Mouse (Mus musculus) neural tube, embryonic 14.5 days (tissue): ENCODE data around the gene Shank3. TPM values are rescaled to one million over a fixed set of nuclear protein-coding genes. Genes with fewer than 3 reads are reported as not detected.

Source experiments
- ATAC-seq: fragments of 200-750 bp; cut with Nextera tagmentation; 2 replicates; pipeline ENCODE4 v1.8.0; 2017; ENCODE audit warnings: low read depth, mild to moderate bottlenecking, moderate TSS enrichment, moderate library complexity
- H3K27ac ChIP-seq: fragments of 300-500 bp; sonication (generic); 2 replicates; pipeline ENCODE4 v1.5.1; 2014; ENCODE audit warnings: low read depth, mild to moderate bottlenecking, control low read depth, low read length, moderate library complexity, mixed read lengths
- H3K27me3 ChIP-seq: fragments of 300-500 bp; sonication (generic); 2 replicates; pipeline ENCODE4 v1.6.1; 2014; ENCODE audit warnings: low read length; ENCODE audit not compliant: control insufficient read depth, insufficient read depth
- H3K36me3 ChIP-seq: fragments of 300-500 bp; sonication (generic); 2 replicates; pipeline ENCODE4 v1.6.1; 2014; ENCODE audit warnings: low read length, mixed read lengths; ENCODE audit not compliant: control insufficient read depth, insufficient read depth
- H3K4me1 ChIP-seq: fragments of 300-500 bp; sonication (generic); 2 replicates; pipeline ENCODE4 v1.6.1; 2014; ENCODE audit warnings: low read length; ENCODE audit not compliant: control insufficient read depth, insufficient read depth
- H3K4me2 ChIP-seq: fragments of 300-500 bp; sonication (generic); 2 replicates; pipeline ENCODE4 v1.6.1; 2014; ENCODE audit warnings: mild to moderate bottlenecking, low read depth, low read length, control low read depth
- H3K4me3 ChIP-seq: fragments of 300-500 bp; sonication (generic); 2 replicates; pipeline ENCODE4 v1.5.1; 2014; ENCODE audit warnings: low read depth, low read length, control low read depth, mixed read lengths
- H3K9ac ChIP-seq: fragments of 300-500 bp; sonication (generic); replicated peaks from 2 replicates; pipeline ENCODE4 v1.6.1; 2014; ENCODE audit warnings: low read depth, mild to moderate bottlenecking, control low read depth, low read length, mixed read lengths
- H3K9me3 ChIP-seq: fragments of 300-500 bp; sonication (generic); 2 replicates; pipeline ENCODE4 v1.6.1; 2016; ENCODE audit warnings: low read length; ENCODE audit not compliant: control insufficient read depth
- WGBS: fragments of 180-500 bp; shearing (Covaris S2); extraction: QIAGEN DNeasy Blood & Tissue Kit; methylation state at CpG from one replicate; pipeline ENCODE4 v1.1.7; 2014; 5-methylcytosine and 5-hydroxymethylcytosine counted together
- polyA plus RNA-seq: library from polyadenylated mRNA; unstranded; fragments of >200 nt; fragmentation: Nextera tagmentation; extraction: Ambion mirVana; gene quantifications from 2 replicates; pipeline ENCODE4 v1.2.1, GENCODE M21; 2014

The Shank3 gene
- 7.4 and 10.1 TPM in 2 replicates for polyA plus RNA-seq

DNA sequence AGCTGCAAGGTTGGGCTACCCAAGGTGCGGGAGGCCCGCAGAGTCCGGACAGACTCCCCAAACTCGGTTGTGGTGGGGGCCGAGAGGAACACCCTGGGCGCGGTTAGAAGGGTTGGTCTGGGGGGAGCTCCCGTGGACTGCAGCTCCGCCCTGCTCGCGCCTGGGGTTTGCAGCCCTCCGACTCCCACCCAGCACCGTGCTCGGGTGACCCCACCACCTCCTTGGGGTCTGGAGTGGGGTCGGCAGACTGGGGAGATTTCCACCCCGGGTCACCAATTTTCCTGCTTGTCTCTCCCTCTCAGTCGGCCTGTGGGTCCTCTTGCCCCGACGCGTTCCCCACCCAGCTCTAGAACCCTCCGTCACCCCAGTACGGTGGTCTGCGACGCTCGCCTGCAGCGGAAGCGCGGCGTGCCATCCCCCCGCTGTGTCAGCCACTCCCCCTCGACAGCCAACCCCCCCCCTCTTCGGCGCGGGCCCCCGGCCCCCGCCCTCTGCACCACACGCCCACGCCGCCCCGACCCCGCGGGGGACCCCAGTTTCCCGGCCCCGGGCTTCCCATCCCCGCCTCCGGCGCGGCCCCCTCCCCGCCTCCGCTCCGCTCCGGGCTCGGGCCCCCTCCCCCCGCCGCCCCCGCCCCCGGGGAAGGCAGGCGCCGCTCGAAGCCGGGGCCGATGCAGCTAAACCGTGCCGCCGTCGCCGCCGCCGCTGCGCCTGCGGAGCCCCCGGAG is at the start of gene Shank3:
TSS of gene Shank3 (plus strand) at position 663 of the 728 bp plus-strand sequence.
- H3K27me3 ChIP-seq, result no peaks in the 10 kb centered on the region
- WGBS, result 0% methylated on average over 30 of the region's 72 CpGs
- peak within 1 kb of the TSS; percentile 82 for H3K27ac ChIP-seq
- ATAC-seq, result peak; percentile 41
- no peaks in the 10 kb centered on the region for H3K9me3 ChIP-seq
- peaks cover 10% of the 10 kb centered on the region; the same call in 1 of the 2 replicates for H3K36me3 ChIP-seq
- peaks cover 11% of the 10 kb centered on the region; the same call in 1 of the 2 replicates for H3K4me1 ChIP-seq
- H3K9ac ChIP-seq, result peak within 1 kb of the TSS; percentile 98
- H3K4me3 ChIP-seq, result peak within 1 kb of the TSS; percentile 71
- peak within 1 kb of the TSS; percentile 89 for H3K4me2 ChIP-seq

DNA sequence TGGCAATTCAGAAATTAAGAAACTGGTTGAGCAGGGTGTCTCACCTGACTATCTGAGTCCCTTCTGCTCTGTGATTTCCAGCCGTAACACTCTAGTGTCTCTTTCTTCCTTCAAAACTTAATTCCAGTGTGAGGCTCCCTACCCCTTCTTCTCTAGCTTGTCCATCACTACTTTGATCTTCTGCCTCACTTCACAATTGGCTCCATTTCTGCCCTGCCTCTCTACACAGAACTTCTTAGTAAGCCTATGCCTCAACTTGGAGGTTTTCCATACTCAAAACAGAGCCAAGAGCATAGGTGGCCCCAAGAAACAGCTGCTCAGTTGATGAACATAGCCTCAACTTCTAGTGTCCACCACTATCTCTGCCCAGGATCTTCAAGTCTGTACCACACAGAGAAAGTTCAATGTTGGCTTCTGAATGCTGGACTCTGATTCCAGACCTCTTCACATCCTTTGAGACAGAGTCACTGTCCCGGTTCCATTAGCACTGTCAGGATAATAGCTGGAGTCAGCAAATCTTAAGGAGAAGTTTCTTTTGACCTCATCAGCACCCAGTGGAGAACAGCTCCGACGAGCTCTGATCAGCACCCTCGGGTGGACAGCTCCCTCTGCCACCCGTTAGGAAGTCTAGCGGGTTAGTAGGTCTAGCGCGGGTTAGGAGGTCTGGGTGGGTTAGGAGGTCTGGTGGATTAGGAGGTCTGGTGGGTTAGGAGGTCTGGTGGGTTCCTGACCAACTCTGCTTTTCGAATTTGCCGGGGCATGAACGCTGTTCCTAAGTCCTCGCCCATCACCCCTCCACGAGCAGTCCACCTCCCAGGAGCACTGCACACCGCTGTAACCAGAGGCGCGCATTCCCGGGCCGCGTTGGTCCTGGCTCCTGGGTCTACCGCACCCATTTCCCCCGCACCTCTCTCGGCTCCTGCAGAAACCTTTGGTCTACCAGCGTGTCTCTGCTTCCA is 46.2 kb upstream of the Shank3 start:
- Histone ChIP-seq H3K4me1 (peaks cover 16% of the 10 kb centered on the region), H3K4me2 (peak overlapping the region; percentile 77), H3K36me3 (peaks cover 16% of the 10 kb centered on the region), H3K9ac (peak overlapping the region; percentile 86), H3K4me3 (peak overlapping the region; percentile 71), H3K27ac (peak overlapping the region; percentile 86), H3K9me3 (no peaks in the 10 kb centered on the region), H3K27me3 (peaks cover 4% of the 10 kb centered on the region; the same call in 1 of the 2 replicates)
- ATAC-seq, result peak; percentile 81
- WGBS, result 5% methylated on average over 24 of the region's 24 CpGs

DNA sequence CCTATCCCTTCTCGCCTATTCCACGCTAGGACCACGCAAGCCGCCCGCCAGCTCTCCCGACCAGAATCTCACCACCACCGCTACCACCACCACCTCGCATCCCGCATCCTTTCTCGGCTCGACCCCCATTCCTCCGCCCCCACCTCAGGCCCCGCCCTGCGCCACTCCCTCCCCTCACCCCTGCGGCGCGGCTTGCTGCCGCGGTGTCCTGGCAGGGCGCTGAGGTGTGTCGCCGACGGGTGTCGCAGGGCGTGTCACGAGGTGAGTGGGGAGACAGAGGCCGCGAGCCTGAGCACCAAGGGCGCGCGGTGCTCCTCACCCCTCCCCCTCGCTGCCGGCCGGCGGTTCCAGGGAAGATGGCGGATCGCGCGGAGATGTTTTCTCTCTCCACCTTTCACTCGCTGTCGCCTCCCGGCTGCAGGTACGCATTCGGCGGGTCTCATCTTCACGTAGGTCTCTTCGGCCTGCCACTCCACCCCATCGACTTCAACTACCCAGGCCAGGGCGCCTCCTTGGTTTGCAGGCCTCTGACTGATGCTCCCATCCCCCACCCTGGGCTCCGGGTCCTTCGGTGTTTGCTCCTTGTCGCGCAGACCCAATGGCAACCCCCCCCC is 45.5 kb upstream of the Shank3 start, which contains the start of gene Mapk8ip2:
TSS of gene Mapk8ip2 (plus strand) at position 49 of the 614 bp plus-strand sequence.
- Histone ChIP-seq H3K4me2 (peak within 1 kb of the TSS; percentile 77), H3K27ac (peak within 1 kb of the TSS; percentile 86), H3K4me1 (peaks cover 16% of the 10 kb centered on the region), H3K4me3 (peak within 1 kb of the TSS; percentile 71), H3K9me3 (no peaks in the 10 kb centered on the region), H3K9ac (peak within 1 kb of the TSS; percentile 86), H3K27me3 (peaks cover 4% of the 10 kb centered on the region; the same call in 1 of the 2 replicates), H3K36me3 (peaks cover 24% of the 10 kb centered on the region)
- peak; percentile 84 for ATAC-seq
- under 1% methylated on average over 46 of the region's 53 CpGs for WGBS

DNA sequence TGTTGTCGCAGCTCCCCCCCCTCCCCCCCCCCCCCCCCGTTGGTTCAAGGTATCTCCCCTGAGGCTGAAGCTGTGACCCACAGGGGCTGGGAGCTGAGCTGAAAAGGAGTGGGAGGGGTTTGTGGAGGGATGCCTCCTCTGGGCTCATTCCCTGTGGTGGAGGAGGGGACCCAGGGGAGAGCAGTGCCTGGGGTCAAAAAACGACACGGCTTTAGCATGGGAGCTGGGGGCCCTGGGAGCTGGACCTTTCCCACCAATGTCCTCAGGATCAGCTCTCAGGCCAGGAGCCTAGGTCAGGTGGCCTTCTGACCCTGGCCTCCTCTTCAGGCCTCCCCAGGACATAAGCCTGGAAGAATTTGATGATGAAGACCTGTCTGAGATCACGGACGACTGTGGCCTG is 44.6 kb upstream of the Shank3 start:
- peak overlapping the region; percentile 86 for H3K9ac ChIP-seq
- peaks cover 4% of the 10 kb centered on the region; the same call in 1 of the 2 replicates for H3K27me3 ChIP-seq
- no peaks in the 10 kb centered on the region for H3K9me3 ChIP-seq
- 0 out of 2 replicates have a peak overlapping the region, but pooled peaks have one; percentile 4 for H3K27ac ChIP-seq
- H3K36me3 ChIP-seq, result peaks cover 31% of the 10 kb centered on the region
- ATAC-seq, result peak; percentile 39; the same call in 1 of the 2 replicates
- WGBS, result 16% methylated on average over 5 of the region's 6 CpGs
- peak overlapping the region; percentile 71 for H3K4me3 ChIP-seq
- H3K4me2 ChIP-seq, result peak overlapping the region; percentile 77
- H3K4me1 ChIP-seq, result peaks cover 16% of the 10 kb centered on the region

- Histone ChIP-seq H3K9ac (peak overlapping the region; percentile 86; the same call in 1 of the 2 replicates), H3K4me3 (peak overlapping the region; percentile 71), H3K36me3 (peaks cover 37% of the 10 kb centered on the region), H3K27me3 (peaks cover 4% of the 10 kb centered on the region; the same call in 1 of the 2 replicates), H3K4me1 (peaks cover 16% of the 10 kb centered on the region), H3K27ac (no peak overlapping the region), H3K9me3 (no peaks in the 10 kb centered on the region), H3K4me2 (peak overlapping the region; percentile 77)
- ATAC-seq, result no peak
- 82% methylated on average over 6 of the region's 6 CpGs for WGBS
Measured at GRCm38 (mm10) chr15:89455642-89456041, 43.8 kb upstream of the Shank3 start.

DNA sequence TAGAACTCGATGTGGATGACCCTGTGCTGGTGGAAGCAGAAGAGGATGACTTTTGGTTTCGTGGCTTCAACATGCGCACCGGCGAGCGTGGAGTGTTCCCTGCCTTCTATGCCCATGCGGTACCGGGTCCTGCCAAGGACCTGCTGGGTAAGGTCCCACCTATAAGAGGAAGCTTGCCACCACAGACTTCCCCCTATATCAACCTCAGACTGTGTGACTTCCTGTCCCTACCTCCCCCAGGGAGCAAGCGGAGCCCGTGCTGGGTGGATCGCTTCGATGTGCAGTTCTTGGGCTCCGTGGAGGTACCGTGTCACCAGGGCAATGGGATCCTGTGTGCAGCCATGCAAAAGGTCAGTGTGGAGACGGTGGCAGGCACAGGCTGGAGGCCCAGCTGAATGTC is 40.5 kb upstream of the Shank3 start:
- Histone ChIP-seq H3K9me3 (no peaks in the 10 kb centered on the region), H3K27me3 (no peaks in the 10 kb centered on the region), H3K4me3 (no peak overlapping the region), H3K27ac (no peak overlapping the region), H3K36me3 (peaks cover 51% of the 10 kb centered on the region), H3K4me1 (peaks cover 16% of the 10 kb centered on the region), H3K4me2 (no peak overlapping the region), H3K9ac (no peak overlapping the region)
- ATAC-seq, result no peak
- WGBS, result 93% methylated on average over 15 of the region's 15 CpGs

- no peak overlapping the region for H3K9ac ChIP-seq
- H3K27me3 ChIP-seq, result no peaks in the 10 kb centered on the region
- 91% methylated on average over 7 of the region's 7 CpGs for WGBS
- H3K4me2 ChIP-seq, result no peak overlapping the region
- no peaks in the 10 kb centered on the region for H3K9me3 ChIP-seq
- ATAC-seq, result no peak
- H3K27ac ChIP-seq, result no peak overlapping the region
- H3K4me1 ChIP-seq, result peaks cover 13% of the 10 kb centered on the region
- no peak overlapping the region for H3K4me3 ChIP-seq
- H3K36me3 ChIP-seq, result peaks cover 51% of the 10 kb centered on the region
Measured at GRCm38 (mm10) chr15:89459821-89460220, 39.6 kb upstream of the Shank3 start.

GRCm38 (mm10) chr15:89460298-89460697 is 39.1 kb upstream of the Shank3 start:
- WGBS, result 79% methylated on average over 10 of the region's 10 CpGs
- Histone ChIP-seq H3K9me3 (no peaks in the 10 kb centered on the region), H3K36me3 (peaks cover 51% of the 10 kb centered on the region), H3K9ac (no peak overlapping the region), H3K4me1 (peaks cover 9% of the 10 kb centered on the region), H3K4me2 (no peak overlapping the region), H3K27ac (no peak overlapping the region), H3K27me3 (no peaks in the 10 kb centered on the region), H3K4me3 (no peak overlapping the region)
- ATAC-seq, result no peak
